Mouse (Mus musculus) R1 (cell line): Measurements from ENCODE around the gene Iqca.

Experiments
- DNase-seq: peaks from one replicate; pipeline ENCODE4 v3.0.0-alpha.2; 2018; ENCODE audit warnings: low read depth, low spot score

Iqca gene

DNA sequence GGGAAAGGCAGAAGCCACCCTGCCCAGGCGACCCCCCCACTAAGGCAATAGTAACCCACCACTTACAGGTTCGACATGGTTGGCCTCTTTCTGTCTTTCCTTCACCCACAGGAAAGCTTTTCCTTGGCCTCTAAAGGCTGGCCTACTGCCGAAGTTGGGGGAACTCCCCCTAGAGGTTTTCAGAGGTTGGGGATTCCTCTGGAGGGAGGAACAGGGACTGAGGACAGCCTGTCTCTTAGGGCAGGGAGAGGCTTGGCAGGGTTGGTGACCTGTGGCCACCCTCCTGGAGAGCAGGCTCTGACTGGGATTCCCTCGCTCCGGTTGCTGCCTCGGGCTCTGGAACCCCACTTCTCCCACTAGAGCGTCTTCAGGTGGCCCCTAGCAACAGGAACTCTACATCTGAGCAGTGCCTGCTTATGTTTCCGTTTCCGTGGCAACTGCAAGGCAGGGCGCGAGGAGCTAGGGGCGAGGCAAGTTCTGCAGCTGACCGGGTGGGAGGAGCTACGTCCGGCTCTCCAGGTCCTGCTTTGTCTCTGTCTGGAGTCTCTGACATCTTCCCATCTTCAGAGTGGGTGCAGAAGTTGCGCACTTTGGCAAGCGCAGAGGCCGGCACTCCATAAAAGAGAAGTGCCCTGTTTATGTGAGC, at the start of gene Iqca:
Iqca (minus strand) TSS at position 303 of the 646 bp plus-strand sequence.
- DNase-seq = peak; percentile 93

DNA sequence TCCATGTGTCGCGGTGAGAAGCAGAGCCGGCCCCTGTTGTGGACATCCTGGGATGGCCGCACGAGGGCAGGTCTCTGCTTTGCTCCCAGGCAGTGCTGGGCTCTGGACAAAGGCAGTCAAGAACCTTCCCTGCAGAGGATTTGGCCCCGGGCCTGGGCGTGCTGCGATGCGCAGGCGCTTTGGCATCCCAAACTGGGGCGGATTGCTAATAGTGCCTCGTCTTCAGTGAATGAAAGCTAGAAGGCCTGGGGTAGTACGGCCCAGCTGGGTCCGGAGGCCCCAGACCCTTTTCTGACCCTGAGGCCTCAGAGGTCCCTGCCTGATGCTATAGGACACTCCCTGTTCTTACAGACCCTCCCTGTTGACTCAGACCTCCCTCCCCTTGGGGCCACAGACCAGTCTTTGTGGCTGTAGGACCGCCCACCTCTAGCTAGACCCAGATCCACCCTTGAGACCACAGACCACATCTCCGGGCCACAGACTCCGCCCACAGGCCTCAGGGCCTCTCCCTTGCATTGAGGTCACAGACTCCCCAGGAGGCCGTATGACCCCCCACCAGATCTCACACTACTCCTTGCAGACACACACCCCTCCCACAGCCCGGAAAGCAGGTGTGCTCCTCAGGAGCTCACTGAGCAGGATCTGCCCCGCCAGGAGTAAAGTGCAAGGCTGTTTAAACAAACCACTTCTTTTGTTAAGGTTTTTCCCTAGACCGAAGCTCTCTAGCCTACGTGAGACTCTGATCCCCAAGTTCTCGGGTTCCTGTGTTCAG, 49.2 kb upstream of the Iqca start:
- peak; percentile 98 for DNase-seq

DNA sequence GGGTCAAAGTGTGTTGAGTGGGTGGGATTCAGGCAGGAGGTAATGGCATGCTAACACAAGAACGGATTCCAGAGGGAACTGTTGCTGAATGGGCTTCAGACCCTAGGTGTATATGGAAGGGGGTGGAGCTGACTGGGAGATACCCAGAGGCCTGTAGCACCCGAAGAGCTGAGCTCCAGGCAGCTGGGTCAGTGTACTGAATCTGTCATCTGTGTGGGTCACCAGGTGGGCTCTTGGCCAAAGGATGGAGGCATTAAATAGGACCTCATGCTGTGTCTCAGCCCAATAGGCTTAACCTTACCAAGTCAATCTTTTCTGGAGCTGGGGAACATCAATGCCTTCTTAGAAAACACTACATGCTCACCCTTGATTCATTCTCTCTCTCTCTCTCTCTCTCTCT, 48.5 kb upstream of the Iqca start:
- DNase-seq = peak; percentile 11

DNA sequence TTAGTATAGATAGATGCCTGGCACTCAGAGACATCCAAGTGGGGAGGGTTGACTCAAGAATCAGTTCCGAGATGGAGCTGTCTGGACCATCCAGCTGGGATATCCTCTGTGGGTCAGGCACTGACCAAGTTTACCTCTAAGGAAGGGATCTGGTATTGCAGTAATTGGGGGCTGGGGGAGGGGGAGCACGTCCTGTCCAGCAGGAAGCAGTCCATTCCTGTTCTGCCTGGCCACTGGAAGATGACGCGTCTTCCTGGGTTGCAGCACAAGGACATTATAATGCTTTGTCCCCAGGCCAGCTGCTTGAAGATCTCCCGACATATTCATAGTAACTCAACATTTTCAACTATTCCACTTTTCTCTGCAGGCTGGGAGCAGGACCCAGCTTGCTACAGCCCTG, 48.0 kb upstream of the Iqca start:
- no peak for DNase-seq

DNA sequence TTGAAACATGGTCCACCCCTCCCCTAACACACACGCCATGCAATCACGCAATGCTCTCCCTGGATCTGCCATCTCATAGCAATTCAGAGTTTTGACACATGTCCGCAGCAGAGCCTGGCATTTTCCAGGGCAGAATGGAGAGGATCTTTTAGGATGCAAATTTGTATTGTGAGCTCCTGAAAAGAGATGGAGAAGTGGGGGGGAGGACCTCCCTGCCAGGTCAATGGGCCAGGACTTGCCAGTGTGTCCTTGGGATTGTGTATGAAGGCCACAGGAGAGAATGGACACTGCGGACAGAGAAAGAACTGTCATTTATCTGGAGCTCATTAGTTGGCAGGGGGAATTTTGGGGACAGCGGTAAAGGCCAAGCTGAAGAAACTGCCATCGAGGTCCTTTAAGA, 35.8 kb upstream of the Iqca start:
- no peak for DNase-seq

DNA sequence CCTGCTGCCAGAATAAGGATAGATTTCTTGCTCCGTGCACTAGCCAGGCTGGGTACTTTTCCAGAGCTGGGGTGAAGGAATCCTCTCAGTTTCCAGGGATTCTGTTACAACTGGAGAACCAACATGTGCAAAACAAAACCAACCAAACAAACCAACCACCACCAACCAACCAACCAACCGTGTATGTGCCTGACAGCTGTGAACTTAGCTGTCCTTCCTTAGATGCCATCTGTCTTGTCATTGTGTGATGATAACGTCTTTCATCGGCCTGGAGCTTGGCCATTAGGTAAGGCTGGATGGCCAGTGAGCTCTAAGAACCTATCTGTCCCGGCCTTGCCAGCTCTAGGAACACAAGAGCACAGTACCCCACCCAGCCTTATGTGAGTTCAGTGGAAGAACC, 33.7 kb upstream of the Iqca start:
- no peak for DNase-seq

DNA sequence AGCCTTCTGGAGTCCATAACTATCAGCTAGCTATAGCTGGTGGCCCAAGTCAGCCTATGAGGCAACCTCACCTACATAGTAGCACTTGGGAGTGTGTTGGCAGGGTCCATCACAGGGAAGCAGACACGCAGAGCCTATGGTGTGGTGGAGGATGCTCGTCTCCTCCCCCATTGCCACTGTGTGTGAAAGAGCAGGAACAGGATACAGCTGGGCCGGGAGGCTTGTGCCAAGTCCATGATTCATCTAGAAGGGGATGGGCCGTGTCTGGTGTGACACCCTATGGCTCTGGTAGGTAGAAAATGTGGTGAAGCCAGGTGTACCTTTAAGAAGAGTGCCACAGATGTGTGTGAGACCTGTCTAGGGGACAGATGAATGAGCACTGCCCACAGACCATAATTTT, 33.0 kb upstream of the Iqca start:
- no peak for DNase-seq

DNA sequence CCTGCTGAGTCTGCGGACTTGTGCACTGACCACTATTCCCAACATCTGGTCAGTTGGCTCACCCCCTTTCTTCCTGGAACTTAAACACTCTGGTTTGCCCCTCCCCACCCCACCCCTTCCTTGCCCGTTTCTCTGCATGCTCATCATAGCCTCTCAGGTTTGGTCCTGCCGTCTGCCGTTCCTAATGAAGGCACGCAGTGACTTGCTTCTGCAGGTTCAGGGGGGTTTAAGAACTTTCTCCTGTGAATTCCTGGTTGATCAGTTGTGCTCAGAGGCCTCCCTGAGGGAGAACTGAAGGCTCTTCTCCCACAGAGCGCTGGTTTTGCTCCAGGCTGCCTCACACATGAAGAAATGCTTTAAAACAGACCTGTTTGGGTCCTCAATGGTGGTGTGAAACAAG, 30.4 kb upstream of the Iqca start:
- DNase-seq = no peak

DNA sequence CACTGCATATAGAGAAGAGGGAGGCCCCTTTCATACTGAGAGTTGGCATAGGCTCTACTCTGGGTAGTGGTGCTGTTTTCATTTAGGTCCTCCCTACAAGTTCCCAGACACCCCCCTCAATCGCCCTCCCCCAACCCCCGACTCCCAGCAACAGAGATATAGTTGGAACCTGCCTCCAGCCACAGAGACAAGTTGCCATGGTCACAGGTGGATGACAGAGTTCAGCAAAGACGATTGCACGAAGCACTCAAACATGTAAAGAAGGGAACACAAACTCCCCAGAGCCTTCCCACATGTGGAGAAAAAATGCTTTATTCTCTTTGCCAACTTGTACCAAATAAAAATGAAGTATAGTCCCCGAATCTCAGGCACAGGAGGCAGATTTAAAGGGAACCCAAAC, 29.3 kb upstream of the Iqca start:
- no peak for DNase-seq

DNA sequence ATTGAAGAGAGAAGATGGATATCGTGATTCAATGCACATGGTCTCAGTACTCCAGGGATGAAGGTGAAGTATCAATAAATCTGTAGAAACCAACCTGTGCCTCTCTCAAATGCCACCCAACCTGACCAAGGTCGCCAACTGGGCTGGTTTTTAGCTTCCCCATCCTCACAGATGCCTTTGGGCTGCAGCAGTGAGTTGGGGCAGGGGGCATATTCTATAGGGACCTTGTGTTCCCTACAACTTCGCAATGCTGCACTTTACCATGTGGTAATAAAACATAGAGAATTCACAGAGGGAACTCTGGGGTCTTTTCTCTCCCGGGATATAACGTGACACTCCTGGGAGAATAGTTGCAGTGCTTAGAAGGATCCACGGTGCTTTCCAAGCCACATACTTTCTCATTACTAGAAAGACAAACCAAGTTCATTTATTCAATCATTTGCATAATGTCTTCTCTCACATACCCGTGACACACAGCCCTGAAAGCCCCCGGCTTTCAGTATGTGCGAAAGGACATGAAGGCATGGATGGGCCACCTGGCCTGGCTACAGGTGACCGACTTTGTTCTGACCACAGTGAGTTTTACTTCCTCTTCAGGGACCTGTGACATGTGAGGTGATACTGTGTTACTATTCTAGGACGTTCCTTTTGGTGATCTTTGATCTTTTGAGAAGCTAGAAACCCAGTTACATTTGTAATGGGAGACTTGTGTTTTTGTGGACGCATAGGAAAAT, 27.9 kb upstream of the Iqca start:
- no peak for DNase-seq

DNA sequence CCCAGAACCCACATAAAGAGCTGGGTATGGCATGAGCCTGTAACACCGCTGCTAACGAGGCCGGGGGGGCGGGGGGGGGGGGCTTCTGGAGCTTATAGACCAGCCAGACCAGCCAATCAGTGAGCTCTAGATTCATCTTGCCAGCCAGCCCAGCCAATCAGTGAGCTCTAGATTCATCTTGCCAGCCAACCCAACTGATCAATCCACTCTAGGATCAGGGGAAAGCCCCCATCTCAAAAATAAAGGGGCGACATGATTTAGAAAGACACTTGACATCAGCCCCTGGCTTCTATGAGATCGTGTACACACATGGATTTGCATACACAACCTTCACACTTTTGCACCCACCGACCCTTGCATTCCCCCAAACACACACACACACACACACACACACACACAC, 27.3 kb upstream of the Iqca start:
- peak; percentile 30 for DNase-seq

DNA sequence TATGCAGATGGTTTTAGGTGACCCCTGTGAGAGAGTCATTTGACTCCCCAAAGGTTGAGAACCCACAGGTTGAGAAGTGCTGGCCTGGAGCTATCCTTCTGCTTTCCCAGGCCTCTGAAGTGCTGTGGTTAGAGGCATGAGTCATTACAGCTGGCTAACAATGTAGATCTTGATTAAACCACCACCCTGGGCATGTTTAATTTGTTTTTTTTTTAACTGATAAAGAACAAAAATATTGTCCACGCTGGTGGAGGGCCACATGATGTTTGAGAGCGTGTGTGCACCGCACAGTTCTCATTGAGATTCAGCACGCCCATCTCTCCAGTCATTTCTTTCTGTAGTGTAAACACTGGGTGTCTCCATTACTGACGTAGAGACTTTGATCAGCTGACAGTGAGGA, 24.8 kb upstream of the Iqca start:
- DNase-seq = no peak

DNA sequence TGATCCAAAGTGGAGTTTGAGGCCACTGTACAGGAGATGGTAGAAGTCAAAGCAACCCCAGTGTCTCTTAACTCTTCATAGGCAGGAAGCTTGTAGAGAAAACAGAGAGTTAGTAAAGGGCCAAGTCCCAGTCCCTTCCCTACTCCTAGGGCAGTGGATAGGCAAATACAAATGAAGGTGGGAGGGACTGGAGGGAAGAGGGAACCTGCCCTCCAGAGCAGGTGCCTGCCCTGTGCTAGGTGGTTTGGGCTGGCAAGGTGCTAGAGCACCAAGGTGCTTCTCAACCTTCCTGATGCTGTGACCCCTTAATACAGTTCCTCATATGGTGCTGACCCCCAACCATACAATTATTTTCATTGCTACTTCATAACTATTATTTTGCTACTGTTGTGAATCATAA, 24.4 kb upstream of the Iqca start:
- DNase-seq = no peak

DNA sequence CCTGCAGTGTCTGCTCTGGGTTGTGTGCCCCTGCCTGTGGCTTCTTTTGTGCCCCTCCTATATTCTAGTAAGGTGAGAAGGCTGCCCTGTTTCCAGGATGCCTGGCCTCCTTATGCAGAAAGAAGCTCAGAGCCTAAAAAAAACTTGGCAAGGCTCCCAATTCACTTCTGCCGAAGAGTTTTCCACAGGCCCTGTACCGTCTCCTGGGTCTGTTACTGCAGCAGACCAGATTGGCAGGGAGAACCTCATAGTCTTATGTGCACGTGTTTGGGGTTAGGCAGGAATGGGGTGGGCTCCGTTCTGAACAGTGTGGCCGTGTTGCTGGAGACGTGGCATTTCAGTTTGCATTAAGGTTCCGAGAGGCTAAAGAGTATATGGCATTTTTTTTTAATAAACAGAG, 23.0 kb upstream of the Iqca start:
- DNase-seq = no peak

DNA sequence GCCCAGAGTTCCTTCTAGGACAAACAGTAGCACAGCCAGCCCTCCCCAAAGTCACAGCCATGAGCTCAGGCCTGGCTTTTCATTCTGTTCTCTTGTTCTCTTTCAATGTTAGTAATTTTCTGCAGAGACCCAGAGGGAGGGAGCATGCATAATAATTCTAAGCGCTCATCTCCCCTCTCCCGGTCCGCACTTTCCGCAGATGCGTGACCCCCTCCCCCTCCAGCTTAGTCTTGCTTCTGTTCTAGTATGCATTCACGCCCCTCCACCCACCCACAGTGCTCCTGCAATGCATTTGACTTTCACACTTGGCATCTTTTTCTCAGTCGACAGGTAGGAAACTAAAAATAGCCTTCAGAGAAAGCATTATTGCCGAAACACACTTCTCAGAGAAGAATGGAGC, 21.1 kb upstream of the Iqca start:
- no peak for DNase-seq

DNA sequence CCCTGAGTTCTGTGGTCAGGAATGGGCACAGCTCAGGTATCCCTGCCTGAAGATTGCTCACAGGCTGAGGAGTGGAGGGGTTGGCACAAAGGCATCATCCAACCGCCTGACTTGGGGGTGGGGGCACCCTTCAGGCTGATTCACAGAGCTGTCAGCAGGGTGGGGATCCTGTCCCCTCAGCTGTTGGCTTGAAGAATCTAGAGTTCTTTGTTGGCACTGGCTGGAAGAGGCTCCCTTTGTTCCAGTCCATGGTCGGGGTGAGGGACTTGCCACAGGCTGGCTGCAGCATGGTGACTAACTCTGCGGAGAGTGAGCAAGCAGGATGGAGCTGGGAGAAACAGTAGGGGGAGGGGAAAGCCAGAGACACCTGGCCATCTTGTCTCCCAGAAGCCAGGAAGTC, 11.1 kb upstream of the Iqca start:
- DNase-seq = no peak

DNA sequence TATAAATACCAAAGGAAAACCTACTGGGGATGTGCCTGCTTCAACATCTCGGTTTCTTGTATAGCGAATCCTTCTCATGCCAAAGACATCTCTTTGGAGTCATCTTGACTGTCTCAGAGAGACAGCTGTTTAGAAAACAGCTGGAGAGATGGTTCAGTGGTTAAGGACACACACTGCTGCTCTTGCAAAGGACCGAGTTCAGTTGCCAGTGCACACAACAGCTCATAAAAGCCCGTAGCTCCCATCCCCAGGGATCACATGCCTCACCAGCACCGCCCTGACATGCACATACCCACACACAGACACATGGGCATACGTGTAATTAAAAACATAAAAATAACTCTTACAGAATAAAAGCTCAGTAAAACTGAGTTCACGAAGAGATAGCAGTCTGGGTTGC, 10.0 kb upstream of the Iqca start:
- DNase-seq = no peak

DNA sequence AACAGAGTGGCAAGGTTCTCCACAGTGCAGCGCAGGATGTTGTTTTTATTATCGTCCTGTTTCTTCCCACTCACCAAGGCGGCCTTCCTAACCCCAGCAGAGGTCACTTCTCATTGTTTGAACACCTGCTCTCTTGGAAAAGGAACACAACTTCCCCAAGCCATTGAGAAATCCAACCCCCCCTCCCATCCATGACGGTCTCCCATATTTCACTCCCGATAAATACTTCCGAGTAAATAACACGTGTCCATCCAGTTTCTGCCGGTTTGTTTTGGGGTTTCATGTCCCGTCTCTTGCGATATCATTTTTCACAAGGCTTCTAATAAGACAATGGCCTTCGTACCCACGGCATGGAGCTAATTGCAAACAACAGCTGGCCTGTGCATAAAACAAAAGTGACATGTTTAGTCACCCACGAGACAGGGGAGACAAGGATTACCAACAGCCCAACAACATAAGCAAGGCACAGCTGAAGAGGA, 9.2 kb upstream of the Iqca start:
- DNase-seq = no peak

DNA sequence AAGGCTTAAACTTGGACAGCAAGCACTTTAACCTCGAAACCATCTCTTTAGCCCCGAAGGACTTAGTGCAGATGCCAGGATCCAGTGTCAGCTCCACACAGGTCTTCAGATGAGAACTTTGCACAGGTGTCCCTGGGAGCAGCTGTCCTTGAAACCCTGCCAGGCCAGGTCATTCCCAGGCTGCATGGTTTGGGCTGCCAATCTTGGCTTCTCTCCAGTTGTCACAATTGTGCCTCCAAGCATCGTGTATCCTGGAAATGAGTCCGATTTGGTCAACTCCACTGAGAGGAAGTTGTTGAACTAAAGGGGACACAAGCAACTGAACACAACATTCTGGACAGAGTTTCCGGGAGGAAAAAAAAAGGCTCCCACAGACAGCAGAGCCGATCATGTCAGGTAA, 8.4 kb upstream of the Iqca start:
- no peak for DNase-seq

DNA sequence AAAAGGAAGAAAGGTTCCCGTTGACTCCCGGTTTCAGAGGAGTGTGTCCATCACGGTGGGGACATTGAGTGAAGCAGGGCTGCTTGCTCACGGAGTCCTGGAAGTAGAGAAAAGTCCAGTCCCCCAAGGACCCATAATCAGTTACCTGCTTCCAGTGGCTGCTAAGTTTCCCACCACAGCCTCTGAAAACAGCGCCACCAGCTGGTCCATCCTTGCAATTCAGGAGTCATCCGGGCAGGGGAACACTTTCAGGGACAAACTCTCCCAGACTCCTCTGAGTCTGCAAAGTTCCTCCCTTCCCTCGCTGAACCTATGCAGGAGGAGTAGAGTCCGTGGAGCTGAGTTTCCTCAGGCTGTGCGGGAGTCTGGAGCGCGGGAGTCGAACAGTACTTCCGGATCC, 6.7 kb upstream of the Iqca start:
- peak; percentile 63 for DNase-seq

DNA sequence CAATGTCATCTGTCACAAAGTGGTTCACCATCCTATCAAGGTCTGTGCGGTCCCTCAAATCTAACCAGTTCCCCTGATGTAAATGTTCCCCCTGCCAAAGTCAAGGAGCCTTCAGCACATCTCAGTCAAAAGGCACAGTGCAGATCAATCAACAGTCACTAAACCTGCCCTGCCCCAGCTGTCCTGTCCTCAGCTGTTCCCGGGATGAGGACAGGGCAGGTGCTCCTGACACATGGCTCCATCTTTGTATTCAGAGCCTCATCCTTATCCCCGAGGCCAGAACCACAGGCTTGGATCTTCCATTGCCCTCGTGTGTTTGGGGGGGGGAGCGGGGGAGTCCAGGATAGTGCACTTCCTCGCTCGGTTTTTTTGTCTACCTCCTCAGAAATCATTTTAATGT, 3.4 kb upstream of the Iqca start:
- no peak for DNase-seq

DNA sequence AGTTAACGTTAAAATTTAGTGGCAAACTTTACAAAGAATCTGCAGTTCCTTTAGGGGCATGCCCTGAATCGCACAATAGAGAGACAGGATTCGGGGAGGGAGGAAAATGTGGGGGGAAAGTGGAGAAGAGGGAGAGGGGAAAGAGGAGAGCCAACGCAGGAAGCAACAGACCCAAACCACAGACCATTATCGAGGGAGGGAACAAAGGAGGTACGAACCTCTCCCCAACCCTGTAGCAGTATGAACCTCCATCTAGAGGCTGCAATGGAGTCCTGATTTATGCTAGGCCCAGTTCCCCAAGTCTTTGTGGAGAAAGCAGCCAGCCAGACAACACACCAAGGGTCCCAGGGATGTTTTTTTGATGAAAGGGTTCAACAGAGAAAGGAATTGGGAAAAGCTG, 586 bp upstream of the Iqca start:
- DNase-seq = peak; percentile 5

DNA sequence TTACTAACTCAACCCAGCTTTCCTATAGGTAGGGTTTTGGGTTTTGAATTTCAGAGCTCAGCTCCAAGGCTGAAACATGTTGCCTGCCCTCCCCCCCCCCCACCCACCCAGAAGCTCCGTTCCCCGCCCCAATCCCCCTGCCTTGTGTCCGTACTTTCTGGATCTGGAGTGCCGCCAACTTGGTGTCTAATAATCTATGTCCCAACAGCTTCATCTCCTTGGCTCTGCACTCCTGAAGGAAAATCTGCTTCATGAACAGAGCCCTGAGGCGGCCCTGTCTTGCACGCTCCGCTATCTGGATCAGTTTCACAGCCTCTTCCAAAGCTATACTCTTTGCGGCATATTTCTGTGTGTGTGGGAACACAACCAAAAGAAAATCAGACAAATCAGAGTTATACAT, 13.5 kb downstream of the Iqca start:
- DNase-seq = no peak
